Mouse (Mus musculus): ENCODE measurements around the gene Fgf3. TPM values are rescaled to one million over a fixed set of nuclear protein-coding genes. Genes with fewer than 3 reads are reported as not detected.

Fgf3 gene
- 0.55 and 1.2 TPM in 2 replicates for polyA plus RNA-seq (2015; fragmentation: Nextera tagmentation; extraction: Ambion mirVana)

DNA sequence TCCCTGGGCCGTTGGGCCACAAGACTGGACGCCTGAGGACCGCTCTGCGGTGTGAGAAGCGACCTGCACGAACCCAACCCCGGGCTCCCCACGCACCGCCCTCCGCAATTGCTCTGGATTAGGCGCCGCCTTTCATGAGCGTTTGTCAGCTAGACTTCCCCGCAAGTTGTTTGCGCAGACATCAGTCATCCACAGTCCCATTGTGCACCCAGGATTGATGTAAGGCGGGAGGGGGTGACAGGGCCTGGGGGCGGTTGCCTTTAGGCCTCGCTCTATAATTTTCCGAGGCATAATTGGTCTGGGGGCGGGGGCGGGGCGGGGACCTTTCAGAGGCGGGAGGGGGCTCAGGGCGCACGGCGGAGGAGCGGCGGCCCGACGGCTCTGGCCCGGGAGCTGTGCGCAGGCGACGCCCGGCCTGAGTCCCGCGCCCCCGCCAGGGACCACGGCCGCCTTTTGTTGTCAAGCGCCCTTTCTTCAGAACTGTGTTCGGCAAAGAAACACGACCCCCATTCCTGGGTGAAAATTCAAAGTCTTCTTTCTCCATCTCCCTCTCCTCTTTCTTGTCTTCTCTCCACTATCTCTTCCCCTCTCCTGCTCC lies at the start of gene Fgf3:
TSS of gene Fgf3 (plus strand) at position 193 of the 598 bp plus-strand sequence.
- H3K36me3 ChIP-seq, result no peaks in the 10 kb centered on the region
- no peak within 1 kb of the TSS for H3K27ac ChIP-seq
- peak within 1 kb of the TSS; percentile 45 for H3K4me3 ChIP-seq
- H3K4me1 ChIP-seq, result peaks cover 21% of the 10 kb centered on the region
- 1% methylated on average over 43 of the region's 43 CpGs for WGBS
- peak within 1 kb of the TSS; percentile 51 for H3K9ac ChIP-seq
- H3K9me3 ChIP-seq, result no peaks in the 10 kb centered on the region
- ATAC-seq (ENCODE audit: insufficient number of reproducible peaks, insufficient read depth, low FRiP score, low TSS enrichment, low read depth), result no peak
- H3K4me2 ChIP-seq, result peak within 1 kb of the TSS; percentile 74
- H3K27me3 ChIP-seq, result peaks cover 84% of the 10 kb centered on the region

DNA sequence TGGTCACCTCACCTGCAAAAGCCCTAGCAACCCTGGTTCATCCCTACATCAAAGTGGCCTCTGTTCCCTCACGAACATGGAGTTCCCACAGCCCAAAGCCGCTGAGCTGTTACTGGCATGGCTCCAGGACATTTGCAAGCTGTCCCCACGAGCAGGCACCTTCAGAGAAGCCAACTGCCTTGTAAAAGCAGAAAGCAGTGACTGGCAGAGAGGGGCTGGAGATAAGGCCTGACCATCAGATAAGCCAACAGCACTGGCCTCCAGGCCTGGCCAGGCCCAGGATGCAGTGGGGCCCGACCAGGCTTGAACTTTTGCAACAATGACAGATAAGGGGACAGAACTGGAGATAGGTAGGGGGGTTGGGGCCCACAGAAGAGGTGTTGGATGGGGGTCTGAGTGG lies 49.3 kb upstream of the Fgf3 start:
- 59% methylated on average over 4 of the region's 4 CpGs for WGBS
- no peaks in the 10 kb centered on the region for H3K36me3 ChIP-seq
- ATAC-seq (ENCODE audit: insufficient number of reproducible peaks, insufficient read depth, low FRiP score, low TSS enrichment, low read depth), result no peak
- H3K27ac ChIP-seq, result no peak overlapping the region
- 0 out of 2 replicates have a peak, but pooled peaks cover 4% of the 10 kb centered on the region for H3K9me3 ChIP-seq
- H3K9ac ChIP-seq, result no peak overlapping the region
- no peaks in the 10 kb centered on the region for H3K4me1 ChIP-seq
- peaks cover 23% of the 10 kb centered on the region for H3K27me3 ChIP-seq
- H3K4me3 ChIP-seq, result no peak overlapping the region
- no peak overlapping the region for H3K4me2 ChIP-seq

- ATAC-seq (ENCODE audit: insufficient number of reproducible peaks, insufficient read depth, low FRiP score, low TSS enrichment, low read depth), result no peak
- 47% methylated on average over 36 of the region's 36 CpGs for WGBS
- H3K27ac ChIP-seq, result no peak overlapping the region
These were observed 48.0 kb upstream of the Fgf3 start for GRCm38 (mm10) chr7:144789601-144790556.

DNA sequence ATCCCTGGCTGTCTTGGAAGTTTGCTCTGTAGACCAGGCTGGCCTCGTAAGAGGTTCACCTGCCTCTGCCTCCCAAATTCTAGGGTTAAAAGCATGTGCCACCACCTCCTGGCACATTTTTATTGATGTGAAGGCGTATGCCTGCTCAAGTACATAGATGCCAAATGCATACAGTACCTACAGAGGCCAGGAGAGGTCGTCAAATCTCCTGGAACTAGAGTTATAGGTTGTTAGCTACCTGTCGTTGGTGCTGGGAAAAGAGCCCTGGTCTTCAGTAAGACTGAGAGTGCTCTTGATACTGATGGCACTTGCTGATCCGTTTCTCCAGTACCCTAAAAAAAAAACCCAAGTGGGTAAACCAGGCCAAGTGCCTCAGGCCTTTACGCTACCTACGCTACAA lies 46.5 kb upstream of the Fgf3 start:
- Histone ChIP-seq H3K36me3 (no peaks in the 10 kb centered on the region), H3K9me3 (0 out of 2 replicates have a peak, but pooled peaks cover 4% of the 10 kb centered on the region), H3K27me3 (peaks cover 24% of the 10 kb centered on the region), H3K9ac (no peak overlapping the region), H3K4me3 (no peak overlapping the region), H3K4me2 (no peak overlapping the region), H3K27ac (no peak overlapping the region), H3K4me1 (no peaks in the 10 kb centered on the region)
- ATAC-seq (ENCODE audit: insufficient number of reproducible peaks, insufficient read depth, low FRiP score, low TSS enrichment, low read depth), result no peak
- 86% methylated on average over 7 of the region's 7 CpGs for WGBS

More at GRCm38 (mm10) chr7:144789601-144790556, 48.0 kb upstream of the Fgf3 start:
- Histone ChIP-seq H3K36me3 (no peaks in the 10 kb centered on the region), H3K4me1 (no peaks in the 10 kb centered on the region), H3K4me2 (peak overlapping the region; percentile 58), H3K9ac (0 out of 2 replicates have a peak overlapping the region, but pooled peaks have one; percentile 44), H3K4me3 (peak overlapping the region; percentile 37), H3K27me3 (peaks cover 24% of the 10 kb centered on the region), H3K9me3 (0 out of 2 replicates have a peak, but pooled peaks cover 4% of the 10 kb centered on the region)

- Histone ChIP-seq H3K36me3 (no peaks in the 10 kb centered on the region), H3K27me3 (peaks cover 21% of the 10 kb centered on the region), H3K9ac (no peak overlapping the region), H3K4me3 (no peak overlapping the region), H3K9me3 (0 out of 2 replicates have a peak, but pooled peaks cover 4% of the 10 kb centered on the region), H3K4me2 (no peak overlapping the region), H3K27ac (no peak overlapping the region), H3K4me1 (peaks cover 4% of the 10 kb centered on the region; the same call in 1 of the 2 replicates)
- WGBS, result 83% methylated on average over 10 of the region's 10 CpGs
- no peak for ATAC-seq (ENCODE audit: insufficient number of reproducible peaks, insufficient read depth, low FRiP score, low TSS enrichment, low read depth)
These were observed 44.6 kb upstream of the Fgf3 start for GRCm38 (mm10) chr7:144793296-144793695.

DNA sequence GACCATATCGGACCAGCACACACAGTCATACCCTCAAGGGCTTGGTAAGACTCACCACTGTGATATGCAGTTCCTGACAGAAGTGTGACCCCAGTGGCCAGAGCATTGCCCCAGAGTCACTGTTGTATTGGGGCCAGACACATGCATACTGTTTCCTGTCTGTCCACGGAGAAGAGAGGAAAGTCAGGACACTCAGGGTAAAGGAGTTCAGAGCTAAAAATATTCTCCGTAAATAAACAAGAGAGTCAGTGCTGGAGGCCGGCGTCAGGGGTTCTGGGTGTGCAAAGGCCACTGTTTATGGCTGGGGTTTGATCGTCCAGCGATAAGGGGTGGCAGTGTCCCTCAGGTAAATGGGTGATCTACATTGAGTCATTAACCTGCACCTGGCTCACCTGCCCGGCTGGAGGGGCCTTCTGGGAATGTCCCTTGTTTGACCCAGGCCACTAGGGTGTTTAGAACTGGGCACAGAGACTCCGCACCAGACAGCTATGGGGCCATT lies 41.9 kb upstream of the Fgf3 start:
- Histone ChIP-seq H3K4me3 (no peak overlapping the region), H3K27ac (no peak overlapping the region), H3K9ac (no peak overlapping the region), H3K4me2 (no peak overlapping the region), H3K36me3 (no peaks in the 10 kb centered on the region), H3K27me3 (peaks cover 29% of the 10 kb centered on the region), H3K4me1 (peaks cover 4% of the 10 kb centered on the region; the same call in 1 of the 2 replicates), H3K9me3 (0 out of 2 replicates have a peak, but pooled peaks cover 4% of the 10 kb centered on the region)
- 76% methylated on average over 9 of the region's 9 CpGs for WGBS
- ATAC-seq (ENCODE audit: insufficient number of reproducible peaks, insufficient read depth, low FRiP score, low TSS enrichment, low read depth), result no peak

- H3K27me3 ChIP-seq, result peaks cover 28% of the 10 kb centered on the region
- no peak for ATAC-seq (ENCODE audit: insufficient number of reproducible peaks, insufficient read depth, low FRiP score, low TSS enrichment, low read depth)
- H3K9me3 ChIP-seq, result 0 out of 2 replicates have a peak, but pooled peaks cover 4% of the 10 kb centered on the region
- H3K36me3 ChIP-seq, result no peaks in the 10 kb centered on the region
- no peak overlapping the region for H3K27ac ChIP-seq
- 41% methylated on average over 17 of the region's 17 CpGs for WGBS
- H3K4me2 ChIP-seq, result no peak overlapping the region
- H3K4me3 ChIP-seq, result no peak overlapping the region
- H3K4me1 ChIP-seq, result peaks cover 4% of the 10 kb centered on the region; the same call in 1 of the 2 replicates
- H3K9ac ChIP-seq, result 0 out of 2 replicates have a peak overlapping the region, but pooled peaks have one; percentile 32
These were observed 40.7 kb upstream of the Fgf3 start for GRCm38 (mm10) chr7:144796986-144797735.

- no peaks in the 10 kb centered on the region for H3K36me3 ChIP-seq
- H3K27me3 ChIP-seq, result peaks cover 28% of the 10 kb centered on the region
- no peaks in the 10 kb centered on the region for H3K9me3 ChIP-seq
- no peak overlapping the region for H3K9ac ChIP-seq
- H3K4me2 ChIP-seq, result no peak overlapping the region
- 14% methylated on average over 1 of the region's 1 CpGs for WGBS
- H3K4me3 ChIP-seq, result no peak overlapping the region
- peaks cover 4% of the 10 kb centered on the region; the same call in 1 of the 2 replicates for H3K4me1 ChIP-seq
- no peak for ATAC-seq (ENCODE audit: insufficient number of reproducible peaks, insufficient read depth, low FRiP score, low TSS enrichment, low read depth)
- H3K27ac ChIP-seq, result no peak overlapping the region
These were observed 39.4 kb upstream of the Fgf3 start for GRCm38 (mm10) chr7:144798471-144798870.

- Histone ChIP-seq H3K9me3 (no peaks in the 10 kb centered on the region), H3K4me1 (0 out of 2 replicates have a peak, but pooled peaks cover 5% of the 10 kb centered on the region), H3K27ac (no peak overlapping the region), H3K27me3 (peaks cover 3% of the 10 kb centered on the region; the same call in 1 of the 2 replicates), H3K36me3 (no peaks in the 10 kb centered on the region), H3K9ac (no peak overlapping the region), H3K4me2 (no peak overlapping the region), H3K4me3 (no peak overlapping the region)
- 70% methylated on average over 6 of the region's 6 CpGs for WGBS
- ATAC-seq (ENCODE audit: insufficient number of reproducible peaks, insufficient read depth, low FRiP score, low TSS enrichment, low read depth), result no peak
These were observed 30.8 kb upstream of the Fgf3 start for GRCm38 (mm10) chr7:144807036-144807435.

GRCm38 (mm10) chr7:144807976-144808577 lies 29.8 kb upstream of the Fgf3 start:
- WGBS, result 66% methylated on average over 4 of the region's 4 CpGs
- Histone ChIP-seq H3K4me1 (0 out of 2 replicates have a peak, but pooled peaks cover 5% of the 10 kb centered on the region), H3K27ac (no peak overlapping the region), H3K36me3 (no peaks in the 10 kb centered on the region), H3K4me3 (no peak overlapping the region), H3K9ac (no peak overlapping the region), H3K9me3 (no peaks in the 10 kb centered on the region), H3K4me2 (no peak overlapping the region), H3K27me3 (peaks cover 2% of the 10 kb centered on the region; the same call in 1 of the 2 replicates)
- ATAC-seq (ENCODE audit: insufficient number of reproducible peaks, insufficient read depth, low FRiP score, low TSS enrichment, low read depth), result no peak
